Mouse (Mus musculus) bone marrow, adult 2 months (tissue): ENCODE measurements around the gene Ifrd1. TPM values are rescaled to one million over a fixed set of nuclear protein-coding genes. Genes with fewer than 3 reads are reported as not detected.

ENCODE experiments used
- H3K27ac ChIP-seq: fragments of 200-500 bp; 2 replicates; pipeline ENCODE4 v1.5.1; 2012; ENCODE audit warnings: low read depth, mild to moderate bottlenecking, control low read depth, inconsistent platforms, low read length; ENCODE audit not compliant: control insufficient read depth, poor library complexity, insufficient read depth
- H3K4me1 ChIP-seq: fragments of 200-500 bp; 2 replicates; pipeline ENCODE4 v1.6.1; 2011; ENCODE audit warnings: low read length; ENCODE audit not compliant: control insufficient read depth, insufficient read depth
- H3K4me3 ChIP-seq: fragments of 200-500 bp; replicated peaks from 2 replicates; pipeline ENCODE3; 2011; ENCODE audit warnings: mild to moderate bottlenecking, low read depth, low read length, control low read depth; ENCODE audit not compliant: control insufficient read depth
- CTCF ChIP-seq: fragments of 200-500 bp; IDR thresholded peaks from 2 replicates; pipeline ENCODE4 v1.5.1; 2011; ENCODE audit warnings: low read length, control low read depth; ENCODE audit not compliant: control insufficient read depth, insufficient read depth
- POLR2A ChIP-seq: fragments of 200-500 bp; IDR thresholded peaks from 2 replicates; pipeline ENCODE4 v1.6.1; 2011; ENCODE audit warnings: low read depth, mild to moderate bottlenecking, control low read depth, low read length, borderline replicate concordance; ENCODE audit not compliant: control insufficient read depth
- WGBS: fragments of 180-500 bp; shearing (Covaris S2); methylation state at CpG from one replicate; pipeline ENCODE4 v1.1.7; 2018; 5-methylcytosine and 5-hydroxymethylcytosine counted together
- polyA plus RNA-seq: library from polyadenylated mRNA; stranded (reverse); fragments of >200 nt; gene quantifications from 2 replicates; pipeline ENCODE4 v1.2.4, GENCODE M21; 2011; ENCODE audit warnings: low replicate concordance; ENCODE audit not compliant: missing spikeins, insufficient read depth, insufficient read length

The Ifrd1 gene
- polyA plus RNA-seq, 1 experiment: 86.5 TPM

GRCm38 (mm10) chr12:40171637-40172036 is 76.7 kb downstream of the Ifrd1 start:
- Histone ChIP-seq H3K4me3 (no peak overlapping the region), H3K4me1 (no peaks in the 10 kb centered on the region; the same call in 1 of the 2 replicates), H3K27ac (no peak overlapping the region)
- no peak for TF ChIP-seq POLR2A
- TF ChIP-seq CTCF: no peak
- 80% methylated on average over 2 of the region's 2 CpGs for WGBS

- 92% methylated on average over 1 of the region's 1 CpGs for WGBS
- H3K4me3 ChIP-seq: no peak overlapping the region
- H3K27ac ChIP-seq: no peak overlapping the region
- TF ChIP-seq POLR2A (no peak), CTCF (no peak)
- H3K4me1 ChIP-seq: no peaks in the 10 kb centered on the region; the same call in 1 of the 2 replicates
Observed at GRCm38 (mm10) chr12:40169675-40170074, 78.6 kb downstream of the Ifrd1 start.

- Histone ChIP-seq H3K4me1 (no peaks in the 10 kb centered on the region), H3K27ac (no peak overlapping the region), H3K4me3 (no peak overlapping the region)
- no peak for TF ChIP-seq CTCF
- no peak for TF ChIP-seq POLR2A
- WGBS: 6% methylated on average over 2 of the region's 2 CpGs
Observed at GRCm38 (mm10) chr12:40164621-40165020, 83.7 kb downstream of the Ifrd1 start.

GRCm38 (mm10) chr12:40160777-40161176 is 87.5 kb downstream of the Ifrd1 start:
- WGBS: 68% methylated on average over 2 of the region's 2 CpGs
- H3K27ac ChIP-seq: no peak overlapping the region
- TF ChIP-seq CTCF: no peak
- H3K4me3 ChIP-seq: no peak overlapping the region
- no peaks in the 10 kb centered on the region for H3K4me1 ChIP-seq

GRCm38 (mm10) chr12:40154188-40154587 is 94.1 kb downstream of the Ifrd1 start:
- no peaks in the 10 kb centered on the region for H3K4me1 ChIP-seq
- H3K27ac ChIP-seq: no peak overlapping the region

GRCm38 (mm10) chr12:40152353-40153069 is 95.8 kb downstream of the Ifrd1 start:
- WGBS: 49% methylated on average over 8 of the region's 8 CpGs
- TF ChIP-seq CTCF (no peak), POLR2A (no peak)

More at GRCm38 (mm10) chr12:40154188-40154587, 94.1 kb downstream of the Ifrd1 start:
- TF ChIP-seq CTCF (no peak), POLR2A (no peak)
- WGBS: 67% methylated on average over 6 of the region's 6 CpGs
- no peak overlapping the region for H3K4me3 ChIP-seq

More at GRCm38 (mm10) chr12:40152353-40153069, 95.8 kb downstream of the Ifrd1 start:
- no peak overlapping the region for H3K27ac ChIP-seq
- no peak overlapping the region for H3K4me3 ChIP-seq
- no peaks in the 10 kb centered on the region for H3K4me1 ChIP-seq

Other genes with a start within 250 kb of the Ifrd1 start
- 104 and 112 TPM in 2 replicates for gene Arl4a, start 210.5 kb downstream of the Ifrd1 start, polyA plus RNA-seq
- 0.74 TPM in 1 of 2 replicates, not detected in the other for gene Scin, start 114.3 kb downstream of the Ifrd1 start, polyA plus RNA-seq
- 1.4 and 2.2 TPM in 2 replicates for gene Lsmem1, start 49.0 kb downstream of the Ifrd1 start, polyA plus RNA-seq
- gene Zfp277, start 197.4 kb upstream of the Ifrd1 start, polyA plus RNA-seq: 3.7 and 7.8 TPM in 2 replicates
- 1.5 and 2.6 TPM in 2 replicates for gene Dock4, start 197.4 kb upstream of the Ifrd1 start, polyA plus RNA-seq